Mouse (Mus musculus) skeletal muscle tissue, adult 2 months (tissue): ENCODE measurements at regions not wholly inside any gene's neighbourhood (a gene's known extent, or its start where the extent isn't known, plus 50 kb on each side); places are given as distances from the start of the nearest gene placed in this dataset.

Source experiments
- DNase-seq: peaks from one replicate; pipeline ENCODE4 v3.0.0-alpha.2; 2012; ENCODE audit warnings: low read depth, low spot score

DNA sequence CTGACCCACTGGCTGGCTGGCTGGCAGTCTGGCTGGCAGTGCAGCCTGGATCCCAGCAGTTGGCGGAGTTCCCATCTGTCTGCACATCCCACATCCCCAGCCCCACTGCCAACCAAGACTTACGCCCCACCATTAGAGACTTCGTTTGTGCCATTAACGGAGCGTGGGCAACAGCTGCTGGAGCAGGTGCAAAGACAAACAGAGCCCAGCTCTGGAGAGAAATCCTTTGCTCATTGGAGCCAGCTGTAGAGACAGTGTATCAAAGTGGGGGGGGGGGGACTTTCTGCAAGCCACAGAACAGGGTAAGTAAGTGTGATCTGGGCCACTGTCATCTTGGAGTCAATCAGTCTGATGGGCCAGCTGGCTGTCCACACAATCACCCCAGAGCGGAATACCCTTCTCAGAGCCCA lies 52.3 kb downstream of the Rplp1 start:
- peak; percentile 19 for DNase-seq

DNA sequence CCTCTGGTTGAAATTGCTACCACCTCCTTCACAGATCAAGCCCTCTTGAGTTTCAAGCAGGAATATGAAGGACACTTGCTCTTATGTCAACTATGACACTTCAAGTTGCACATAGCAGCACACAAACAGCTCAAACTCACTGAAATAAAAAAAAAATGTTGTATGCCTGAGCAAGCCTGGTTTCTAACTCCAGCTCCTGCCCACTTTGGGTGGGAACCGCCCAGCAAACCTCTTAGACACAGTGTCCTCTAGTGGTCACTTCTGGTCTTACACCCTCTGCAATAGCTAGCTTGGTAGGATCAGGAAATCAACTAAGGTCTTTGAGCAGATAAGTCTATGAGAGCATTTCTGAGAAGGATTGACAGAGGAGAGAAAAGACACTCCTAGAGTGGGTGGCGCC lies 54.2 kb downstream of the Rplp1 start:
- DNase-seq, result peak; percentile 43

DNA sequence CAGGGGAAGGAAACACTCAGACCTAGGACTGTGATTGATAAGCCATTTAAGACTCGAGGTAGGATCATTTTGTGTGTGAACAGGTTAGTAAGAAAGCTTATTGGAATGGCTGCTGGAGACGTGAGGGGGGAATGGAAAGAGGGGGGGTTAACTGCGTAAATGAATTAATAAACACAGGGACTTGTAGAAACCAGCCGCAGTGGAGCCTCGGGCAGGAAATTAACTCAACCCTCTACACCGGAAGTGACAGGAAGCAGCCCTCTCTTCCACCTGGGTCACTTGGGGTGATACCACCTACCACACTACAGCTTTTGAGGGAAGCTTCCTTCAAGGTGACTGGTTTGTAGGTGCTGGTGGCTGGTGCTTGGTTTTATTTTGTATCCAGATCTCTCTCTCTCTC lies 54.9 kb downstream of the Rplp1 start:
- no peak for DNase-seq

DNA sequence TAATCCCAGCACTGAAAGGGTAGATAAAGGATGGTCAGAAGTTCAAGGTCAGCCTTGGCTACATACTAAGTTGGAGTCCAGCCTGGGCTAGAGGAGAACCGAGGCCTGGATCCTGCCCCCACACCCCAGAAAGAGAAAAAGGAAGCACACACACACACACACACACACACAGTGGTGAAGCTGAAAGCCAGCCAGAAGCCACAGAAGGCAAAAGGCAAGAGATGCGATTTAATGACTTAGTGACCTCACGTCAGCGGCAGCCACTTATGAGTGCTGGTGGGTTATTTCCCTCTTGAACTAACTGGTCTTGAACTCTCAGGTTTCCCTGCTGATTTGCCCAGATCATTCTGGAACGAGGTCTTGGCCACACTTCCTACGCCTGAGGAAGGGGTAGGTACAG lies 56.5 kb downstream of the Rplp1 start:
- no peak for DNase-seq

DNA sequence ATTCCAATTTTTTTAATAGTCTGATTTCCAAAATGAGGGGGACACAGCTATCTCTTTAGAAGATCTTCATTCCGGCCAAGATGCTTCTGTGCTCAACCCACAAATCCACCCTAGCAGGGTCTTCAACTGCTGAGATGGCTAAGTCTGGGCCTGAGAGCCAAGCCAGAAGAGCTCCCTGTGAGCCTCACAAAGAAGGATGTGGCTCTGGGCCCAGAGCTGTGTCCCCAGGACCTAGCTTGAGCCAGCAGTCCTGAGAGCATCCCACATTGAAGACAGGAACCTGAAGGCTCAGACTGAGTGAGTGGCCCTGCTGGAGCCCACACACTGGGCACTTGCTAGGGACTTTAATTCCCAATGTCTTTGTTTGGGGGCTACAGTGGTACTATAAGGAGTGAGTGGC lies 57.7 kb downstream of the Rplp1 start:
- DNase-seq, result no peak

DNA sequence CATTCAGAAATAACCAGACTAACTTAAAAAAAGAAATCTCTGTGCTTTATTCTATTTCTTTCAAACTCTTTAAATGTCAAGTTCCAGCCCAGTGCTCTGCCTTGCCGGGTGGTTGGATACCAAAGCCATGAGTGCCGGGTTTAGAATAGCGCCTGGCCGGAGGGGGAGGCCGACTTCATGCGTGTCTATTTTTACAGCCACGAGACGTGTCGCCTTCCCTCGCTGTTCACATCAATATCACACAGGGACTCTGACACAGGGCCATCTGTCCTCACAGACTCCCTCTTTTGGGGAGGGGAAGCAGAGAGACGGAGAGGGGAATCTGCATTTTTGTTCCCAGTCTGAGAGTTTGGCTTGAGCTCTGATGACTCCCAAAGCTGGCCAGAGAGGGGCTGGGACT lies 58.7 kb downstream of the Rplp1 start:
- no peak for DNase-seq

DNA sequence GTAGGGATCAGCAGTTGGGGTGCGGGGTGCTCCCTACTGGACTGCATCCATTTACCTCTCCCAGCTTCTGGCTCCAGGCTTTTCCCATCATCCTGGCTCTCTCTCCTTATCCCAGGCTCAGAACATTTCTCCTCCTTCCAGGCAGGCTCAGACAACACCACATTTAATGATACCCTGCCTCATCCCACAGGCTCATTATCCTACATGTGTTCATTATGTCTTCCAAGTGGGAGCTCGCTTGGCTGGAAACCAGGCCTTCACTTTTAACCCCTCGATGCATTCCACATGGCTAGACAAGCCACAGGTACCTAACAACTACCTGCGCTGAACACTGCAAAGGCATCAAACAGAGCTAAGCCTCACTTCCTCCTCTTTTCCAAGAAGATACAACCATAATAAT lies 60.5 kb downstream of the Rplp1 start:
- no peak for DNase-seq

DNA sequence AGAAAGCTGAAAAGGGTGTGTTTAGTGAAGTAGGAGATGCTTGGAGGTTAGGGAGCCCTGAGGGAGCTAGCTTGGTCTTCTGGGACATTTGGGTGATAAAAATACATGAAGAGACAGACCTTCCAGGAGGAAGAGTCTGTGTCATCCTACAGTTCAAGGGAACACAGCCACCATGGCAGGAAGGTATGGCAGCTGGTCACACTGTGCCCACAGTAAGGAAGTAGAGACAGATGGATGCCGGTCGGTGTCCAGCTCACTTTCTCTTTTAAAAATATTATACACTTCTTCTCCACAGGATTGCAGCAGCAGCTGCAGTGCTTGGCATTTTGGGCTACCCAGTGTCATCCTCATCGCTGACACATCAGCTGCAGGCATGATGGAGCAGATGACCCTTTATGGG lies 63.0 kb downstream of the Rplp1 start:
- no peak for DNase-seq

DNA sequence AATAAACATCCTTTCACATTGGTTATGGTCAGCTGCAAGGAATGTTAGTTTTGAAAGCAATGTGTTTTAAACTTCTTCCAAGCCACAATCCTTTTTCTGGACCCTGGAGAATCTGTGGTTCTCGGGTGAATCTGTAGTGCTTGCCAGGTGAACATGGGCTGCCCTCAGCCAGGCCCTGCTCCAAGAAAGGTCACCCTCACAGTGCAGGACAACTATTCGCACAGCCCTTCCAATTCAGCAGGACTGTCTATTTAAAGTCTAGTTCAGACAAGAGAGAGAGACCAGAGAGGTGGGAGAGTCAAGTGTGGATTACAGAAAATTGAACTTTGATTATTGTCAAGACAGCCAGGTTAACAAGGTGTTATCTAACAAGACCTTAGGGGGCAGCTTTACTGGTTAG lies 65.9 kb downstream of the Rplp1 start:
- DNase-seq, result no peak

DNA sequence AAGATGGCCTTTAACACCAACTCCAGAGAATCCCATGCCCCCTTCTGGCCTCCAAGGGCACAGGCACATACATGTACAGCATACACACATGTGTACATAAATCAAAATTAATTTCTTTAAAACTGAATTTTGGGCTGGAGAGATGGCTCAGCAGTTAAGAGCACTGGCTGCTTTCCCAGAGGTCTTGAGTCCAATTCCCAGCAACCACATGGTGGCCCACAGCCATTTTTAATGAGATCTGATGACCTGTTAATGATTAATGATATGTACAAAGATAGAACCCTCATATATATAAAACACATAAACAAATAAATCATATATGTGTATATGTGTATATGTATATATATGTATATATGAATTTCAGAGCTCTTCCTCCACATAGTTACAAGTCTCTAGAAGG lies 66.8 kb downstream of the Rplp1 start:
- no peak for DNase-seq

DNA sequence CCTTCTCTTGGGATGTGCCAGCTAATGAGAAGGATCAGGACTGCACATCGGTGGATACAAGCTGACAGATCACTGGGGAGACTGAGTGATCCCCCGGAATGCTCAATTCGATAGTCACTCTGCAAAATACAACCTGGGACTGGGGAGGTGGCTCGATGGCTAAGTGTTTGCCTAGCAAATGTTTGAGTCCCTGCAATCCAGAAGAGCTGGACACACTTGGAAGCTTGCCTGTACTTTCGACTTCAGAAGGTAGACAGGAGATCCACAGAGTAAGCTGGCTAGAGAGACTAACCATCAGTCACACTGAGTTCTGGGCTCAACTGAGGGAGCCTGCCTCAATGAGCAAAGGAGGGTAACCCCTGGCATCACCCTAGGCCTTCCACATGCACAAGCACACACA lies 69.7 kb downstream of the Rplp1 start:
- no peak for DNase-seq

DNA sequence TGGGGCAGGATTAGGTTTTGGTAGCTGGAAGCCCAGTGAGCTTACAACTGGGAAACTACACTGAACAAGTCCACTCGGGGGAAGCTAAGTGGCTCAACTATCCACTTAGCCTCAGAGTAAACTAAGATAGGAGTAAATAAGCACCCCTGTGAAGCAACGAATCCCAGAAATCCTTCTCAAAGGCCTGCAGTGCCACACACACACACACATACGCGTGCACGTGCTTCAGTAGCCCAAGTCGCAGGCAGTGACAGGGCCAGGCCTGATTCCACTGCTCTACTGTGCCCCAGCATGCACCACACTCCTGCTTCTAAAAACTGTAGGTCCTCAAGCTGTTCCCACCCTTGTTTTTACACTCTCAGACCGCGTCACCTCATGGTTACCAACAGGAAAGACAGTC lies 70.2 kb downstream of the Rplp1 start:
- DNase-seq, result no peak

DNA sequence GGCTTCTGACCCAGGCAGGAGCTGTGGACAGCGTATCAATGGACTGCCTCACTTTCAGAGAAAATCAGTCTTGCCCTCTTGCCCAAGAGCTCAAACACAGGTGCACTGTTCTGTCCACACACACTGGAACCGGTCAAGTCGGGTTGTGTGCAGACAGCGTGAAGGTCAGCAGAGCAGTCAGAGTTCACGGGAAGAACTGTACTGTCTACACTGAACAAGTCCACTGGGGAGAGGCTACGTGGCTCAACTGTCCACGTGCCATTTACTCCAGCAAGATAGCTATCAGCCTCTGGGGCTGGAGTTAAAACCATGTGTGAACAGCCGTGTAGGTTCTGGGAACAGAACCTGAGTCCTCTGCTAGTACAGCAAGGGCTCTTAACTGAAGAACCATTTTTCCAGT lies 70.8 kb downstream of the Rplp1 start:
- DNase-seq, result no peak

DNA sequence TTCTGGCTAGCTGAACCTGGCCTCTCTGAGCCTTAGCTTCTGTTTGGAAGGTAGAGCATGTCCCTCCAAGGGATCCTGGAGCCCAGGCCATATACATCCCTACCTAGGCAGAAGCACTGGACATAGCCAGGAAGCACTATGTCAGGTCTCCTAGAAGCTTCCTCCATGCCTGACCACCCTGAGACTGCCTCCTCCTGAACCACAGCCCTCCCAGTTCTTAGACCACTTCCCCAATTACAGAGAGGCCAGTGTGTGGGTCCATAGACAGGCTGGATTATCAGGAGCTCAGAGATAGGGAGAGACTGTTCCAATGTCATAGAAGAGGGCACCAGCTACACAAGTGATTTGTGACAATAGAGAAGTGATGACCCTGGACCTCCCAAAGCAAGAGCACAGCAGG lies 72.0 kb downstream of the Rplp1 start:
- DNase-seq, result no peak

DNA sequence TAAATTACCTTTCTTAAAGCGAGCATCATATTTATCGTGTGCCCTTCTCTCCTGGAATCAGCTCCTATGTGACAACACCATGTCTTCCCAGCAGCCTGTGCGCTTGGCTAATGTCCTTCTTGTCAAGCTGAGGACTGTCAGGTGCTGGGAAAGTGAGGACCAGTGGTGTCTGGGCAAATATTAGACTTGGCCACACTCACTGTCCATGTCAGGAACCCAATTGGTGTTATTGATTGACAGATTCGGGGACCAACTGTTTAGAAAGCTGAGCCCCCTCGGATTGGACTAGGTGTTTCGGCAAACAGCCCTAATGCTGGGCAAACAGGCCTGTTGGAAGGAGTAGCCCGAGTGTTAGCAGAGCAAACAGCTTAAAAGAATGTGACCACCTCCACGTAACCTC lies 73.1 kb downstream of the Rplp1 start:
- no peak for DNase-seq

DNA sequence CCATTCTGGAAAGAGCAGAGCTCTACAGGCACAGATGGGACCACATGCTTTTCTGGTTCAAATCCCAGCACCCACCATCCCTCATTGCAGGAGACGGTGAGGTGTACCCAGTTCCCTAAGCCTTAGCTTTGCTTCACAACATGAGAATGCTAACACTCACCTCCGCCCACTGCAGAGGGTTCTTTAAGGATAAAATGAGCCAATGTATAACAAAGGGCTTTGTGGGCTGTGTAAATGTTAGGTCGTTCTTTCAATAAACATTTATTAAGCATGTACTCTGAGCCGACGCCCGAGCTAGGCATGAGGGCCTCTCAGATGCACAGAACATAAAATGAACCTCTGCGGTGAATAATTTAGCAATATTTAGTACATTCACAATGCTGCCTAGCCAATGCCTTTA lies 74.0 kb downstream of the Rplp1 start:
- DNase-seq, result no peak

DNA sequence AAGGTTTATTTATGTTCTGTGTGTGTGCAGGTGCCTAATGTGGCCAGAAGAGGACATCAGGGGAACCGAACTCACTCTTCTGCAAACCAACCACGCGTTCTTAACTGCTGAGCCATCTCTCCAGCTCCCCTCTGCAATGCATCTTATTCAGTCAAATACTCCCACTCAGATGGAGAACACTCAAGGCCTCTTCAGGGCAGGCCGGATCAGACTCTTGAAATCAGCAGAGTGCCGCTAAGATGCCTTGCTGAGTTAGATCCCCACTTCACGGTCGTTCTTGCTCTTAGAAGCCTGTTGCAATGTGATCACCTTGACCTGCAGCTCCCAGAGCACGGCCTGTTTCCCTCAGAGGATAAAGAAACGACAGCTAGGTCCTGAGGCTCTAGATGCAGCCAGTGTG lies 81.1 kb downstream of the Rplp1 start:
- no peak for DNase-seq

DNA sequence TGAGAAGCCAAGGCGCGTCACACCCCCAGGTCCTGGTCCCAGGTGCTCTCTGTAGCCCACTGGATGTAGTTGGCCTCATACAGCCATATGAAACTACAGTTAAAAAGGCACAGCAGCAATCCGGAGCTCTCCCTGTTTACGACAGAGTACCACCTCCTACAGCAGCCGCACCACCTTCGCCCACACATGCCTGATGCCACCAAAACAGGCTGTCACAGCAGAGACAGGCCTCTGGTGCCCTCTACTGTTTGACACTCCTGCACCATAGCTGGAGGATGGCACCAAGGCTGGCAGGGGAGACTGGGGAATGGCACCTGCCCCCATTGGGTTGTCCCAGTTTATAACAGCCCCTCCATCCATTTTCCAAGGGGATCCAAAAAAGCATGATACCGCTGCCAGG lies 84.1 kb downstream of the Rplp1 start:
- peak; percentile 9 for DNase-seq

DNA sequence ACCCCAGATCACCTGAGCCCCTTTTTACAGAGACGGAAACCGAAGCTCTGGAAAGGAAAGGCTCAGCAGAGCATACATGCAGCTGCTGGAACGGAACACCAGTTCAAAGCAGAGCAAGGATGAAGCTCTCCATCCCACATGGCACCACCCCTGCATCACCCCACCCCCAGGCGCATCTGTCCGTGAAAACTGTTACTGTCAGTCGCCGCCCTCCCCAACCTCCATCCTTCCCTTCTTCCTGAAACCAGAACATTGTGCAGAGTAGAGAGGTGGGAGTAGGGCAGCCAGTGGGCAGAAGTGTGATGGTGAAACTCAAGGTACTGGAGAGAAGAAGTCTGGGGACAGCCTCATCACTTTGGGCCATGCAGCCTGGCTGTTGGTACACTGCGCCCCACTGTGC lies 84.6 kb downstream of the Rplp1 start:
- DNase-seq, result no peak

DNA sequence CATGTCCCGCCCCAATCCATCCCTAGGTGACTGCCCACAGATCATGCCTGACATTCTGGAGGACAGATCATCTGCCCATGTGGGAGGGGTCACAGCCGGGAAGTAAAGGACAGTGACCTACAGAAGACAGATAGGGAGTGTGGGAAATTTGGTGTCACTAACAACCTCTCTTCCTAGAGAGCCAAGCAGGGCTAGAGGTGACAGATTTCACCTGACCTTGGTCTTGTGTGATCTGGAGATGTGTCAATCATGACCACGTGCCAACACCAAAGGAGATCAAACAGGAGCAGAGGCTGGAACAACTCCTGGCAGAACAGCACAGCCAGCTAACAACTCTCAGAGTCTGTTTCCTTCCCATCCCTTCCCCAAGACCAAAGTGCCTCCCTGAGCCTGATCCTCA lies 85.0 kb downstream of the Rplp1 start:
- DNase-seq, result no peak

DNA sequence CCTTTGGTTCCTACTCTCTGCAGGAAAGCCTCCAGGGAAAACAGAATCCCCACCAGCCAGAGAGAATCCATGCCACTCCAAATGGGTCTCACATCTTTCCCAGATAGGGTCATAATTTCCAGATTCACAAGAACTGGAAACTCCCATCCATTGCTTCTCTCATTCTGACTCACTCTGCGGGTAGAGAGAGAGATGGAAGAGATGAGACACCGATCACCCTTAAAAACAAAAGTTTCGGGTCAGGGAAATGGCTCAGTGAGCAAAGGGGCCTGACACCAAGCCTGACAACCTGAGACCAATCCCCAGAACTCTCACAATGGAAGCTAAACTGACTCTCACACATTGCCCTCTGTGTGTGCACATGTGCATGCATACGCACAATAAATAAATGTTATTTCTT lies 86.6 kb downstream of the Rplp1 start:
- no peak for DNase-seq

DNA sequence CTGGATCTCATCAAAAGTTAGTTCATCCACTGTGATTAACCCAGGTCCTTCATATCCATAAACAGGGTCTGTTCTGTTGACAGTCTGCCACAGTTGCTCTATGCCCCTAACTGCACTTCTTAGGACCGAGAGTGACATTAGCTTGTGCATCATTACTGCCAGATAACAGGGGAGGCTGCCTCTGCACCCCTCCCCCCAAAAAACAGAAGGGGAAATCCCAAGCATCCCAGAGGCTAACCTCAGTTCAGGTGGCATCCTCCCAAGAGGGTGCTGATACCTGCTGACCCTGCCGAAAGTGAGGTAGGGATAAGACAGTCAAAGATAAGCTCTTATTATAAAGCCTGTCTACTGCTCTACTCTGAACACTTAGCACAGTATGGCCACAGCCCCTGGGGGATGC lies 87.3 kb downstream of the Rplp1 start:
- DNase-seq, result no peak

DNA sequence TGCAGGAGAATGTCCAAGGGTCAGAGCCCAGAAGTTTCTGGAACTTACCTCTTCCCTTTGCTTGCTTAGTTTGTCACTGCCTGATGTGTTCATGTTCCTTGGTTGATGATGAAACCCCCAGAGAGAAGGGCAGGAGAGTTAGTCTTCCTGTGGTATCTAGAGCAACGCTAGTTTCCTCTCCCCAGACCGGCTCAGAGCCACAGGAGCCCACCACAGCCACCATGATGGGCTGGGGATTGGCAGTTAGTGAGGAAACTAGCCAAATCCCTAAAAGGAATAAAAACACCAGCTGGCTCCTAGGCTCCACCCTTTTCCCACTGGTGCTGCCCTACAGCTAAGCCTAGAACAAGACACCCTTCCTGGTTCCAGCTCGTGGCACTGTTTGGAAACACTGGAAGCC lies 87.9 kb downstream of the Rplp1 start:
- no peak for DNase-seq

DNA sequence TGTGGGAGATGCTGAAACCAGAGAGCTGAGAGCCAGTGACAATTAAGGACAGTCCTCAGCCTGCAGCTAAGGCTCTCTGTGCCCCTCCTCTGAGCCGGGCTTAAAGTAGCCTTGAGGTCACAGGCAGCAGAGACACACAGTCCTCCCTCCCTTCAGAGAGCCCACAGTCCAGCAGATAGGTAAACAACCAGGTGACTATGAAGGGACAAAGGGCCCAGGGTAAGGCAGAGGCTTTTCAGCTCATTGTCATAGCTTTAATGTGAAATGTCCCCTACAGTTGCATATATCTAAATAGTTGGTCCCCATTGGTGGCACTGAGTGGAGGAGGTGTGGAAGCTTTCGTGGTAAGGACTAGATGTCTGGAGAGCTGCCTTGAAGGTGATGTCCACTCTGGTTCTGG lies 88.5 kb downstream of the Rplp1 start:
- DNase-seq, result no peak

DNA sequence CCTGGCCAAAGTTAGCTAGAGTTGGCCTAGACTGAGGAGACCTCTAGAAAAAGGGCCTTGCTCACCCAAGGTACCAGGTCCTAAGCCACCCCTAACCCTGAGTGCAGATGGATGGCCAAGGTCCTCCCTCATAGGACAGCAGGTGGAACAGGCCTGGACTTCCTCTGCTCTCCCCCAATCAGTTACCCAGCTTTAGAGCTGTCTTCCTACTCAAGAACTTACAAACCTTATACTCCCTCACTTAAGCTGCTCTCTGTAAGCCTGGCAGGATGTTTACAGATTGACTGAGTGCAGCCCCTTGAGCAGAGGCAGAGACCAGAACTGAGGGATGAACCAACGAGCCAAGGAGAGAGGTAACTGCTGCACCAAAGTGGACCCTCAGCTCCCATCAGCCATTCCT lies 94.5 kb downstream of the Rplp1 start:
- no peak for DNase-seq
